Mouse (Mus musculus) spleen, adult 18-20 months (tissue): ENCODE measurements around the gene H1fnt.

Source experiments
- DNase-seq, 2 experiments: peaks; one replicate each; pipeline ENCODE4 v3.0.0; 2022; ENCODE audit warnings: mixed read lengths in 2 of 2

The H1fnt gene

GRCm38 (mm10) chr15:98257193-98257592, at the start of gene H1fnt:
TSS of gene H1fnt (minus strand) at chr15:98257293.
- no peak for DNase-seq

- DNase-seq = no peak
These were observed 38.8 kb upstream of the H1fnt start, which contains the start of gene Zfp641 for GRCm38 (mm10) chr15:98295628-98296551. TSS of gene Zfp641 (minus strand) at chr15:98296161.

DNA sequence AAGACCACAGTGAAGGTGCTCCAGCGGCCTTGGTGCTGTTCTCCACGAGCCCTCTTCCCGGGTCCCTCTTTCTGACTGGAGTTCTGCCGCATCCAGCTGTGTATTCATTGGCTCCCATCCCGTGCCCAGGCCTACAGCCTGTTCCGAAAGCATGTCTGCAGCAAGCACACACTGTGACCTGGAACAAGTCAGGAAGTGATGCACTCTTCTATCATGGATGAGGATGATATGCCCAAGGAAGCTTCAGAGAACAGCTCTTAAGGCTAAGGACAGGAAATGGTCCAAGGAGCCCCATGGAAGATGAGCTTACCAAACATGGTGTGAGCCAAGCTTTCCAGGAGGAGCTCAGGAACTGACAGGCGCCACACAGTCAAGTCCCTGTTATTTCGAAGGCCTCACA, 36.6 kb upstream of the H1fnt start:
- no peak for DNase-seq

DNA sequence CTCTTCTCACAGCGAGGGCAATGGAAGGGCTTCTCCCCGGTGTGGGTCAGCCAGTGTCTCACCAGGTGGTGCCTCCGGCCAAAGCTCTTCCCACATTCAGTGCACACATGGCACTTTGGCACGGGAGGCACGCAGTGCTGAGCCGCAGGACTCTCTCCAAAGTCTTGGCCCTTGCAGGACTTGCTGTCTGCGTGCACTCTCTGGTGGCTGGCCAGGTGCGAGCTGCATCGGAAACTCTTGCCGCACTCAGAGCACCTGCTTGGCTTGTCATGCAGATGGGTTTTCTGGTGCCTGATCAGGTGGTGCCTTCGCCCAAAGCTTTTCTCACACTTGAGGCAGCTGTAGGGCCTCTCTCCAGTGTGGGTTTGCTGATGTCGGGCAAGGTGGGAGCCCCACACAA, 31.5 kb upstream of the H1fnt start:
- DNase-seq = no peak

- no peak for DNase-seq
These were observed 29.3 kb upstream of the H1fnt start for GRCm38 (mm10) chr15:98286418-98286817.

- no peak for DNase-seq
These were observed 683 bp upstream of the H1fnt start for GRCm38 (mm10) chr15:98257776-98258175.

DNA sequence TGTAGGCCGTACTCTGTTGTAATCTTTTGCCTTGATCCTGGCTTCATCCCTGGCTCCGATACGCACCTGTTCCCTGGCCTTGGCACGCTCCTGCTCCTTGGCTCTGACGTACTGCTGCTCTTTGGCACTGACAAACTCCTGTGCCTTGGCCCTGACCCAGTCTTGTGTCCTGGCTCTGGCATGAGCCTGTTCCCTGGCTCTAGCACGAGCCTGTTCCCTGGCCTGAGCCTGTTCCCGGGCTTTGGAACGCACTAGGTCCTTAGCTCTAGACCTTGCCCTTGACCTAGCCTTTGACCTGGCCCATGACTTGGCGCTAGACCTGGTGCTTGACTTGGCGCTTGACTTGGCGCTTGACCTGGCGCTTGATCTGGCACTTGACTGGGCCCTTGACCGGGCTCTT, 822 bp downstream of the H1fnt start:
- no peak for DNase-seq

DNA sequence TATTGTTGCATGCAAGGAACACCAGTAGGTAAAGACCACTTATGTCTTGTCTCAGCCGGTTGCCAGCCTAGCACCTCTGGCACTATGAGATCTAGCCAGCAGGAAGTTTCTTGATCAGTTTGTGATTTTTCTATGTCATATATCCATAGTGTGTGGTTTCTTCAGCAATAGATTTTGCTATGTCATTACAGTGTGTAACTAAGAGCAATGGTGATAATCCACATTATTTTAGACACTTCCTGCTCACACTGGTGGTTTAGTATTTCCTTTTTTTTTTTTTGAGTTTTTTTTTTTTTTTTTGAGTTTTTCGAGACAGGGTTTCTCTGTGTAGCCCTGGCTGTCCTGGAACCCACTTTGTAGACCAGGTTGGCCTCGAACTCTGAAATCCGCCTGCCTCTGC, 21.7 kb downstream of the H1fnt start:
- DNase-seq = no peak

DNA sequence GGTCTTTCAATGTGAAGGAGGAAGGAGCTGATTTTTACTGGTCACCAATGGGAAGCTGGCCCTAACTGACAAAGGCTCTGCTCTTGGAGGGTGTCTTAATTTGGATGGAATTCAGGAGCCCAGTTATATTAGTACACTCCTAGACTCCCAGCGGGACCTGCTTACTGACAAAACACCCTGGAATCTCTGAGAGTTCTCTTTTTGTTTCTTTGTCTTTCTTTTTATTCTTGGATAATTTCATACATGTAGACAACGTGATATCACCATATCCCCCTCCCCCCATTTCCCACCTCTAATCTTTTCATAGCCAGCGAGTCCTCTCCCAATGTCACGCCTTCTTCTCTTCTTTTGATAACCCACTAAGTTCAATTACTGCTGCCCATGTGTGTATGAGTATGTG, 22.7 kb downstream of the H1fnt start, which contains the start of gene Olfr286:
TSS of gene Olfr286 (minus strand) at position 101 of the 400 bp plus-strand sequence.
- no peak for DNase-seq

DNA sequence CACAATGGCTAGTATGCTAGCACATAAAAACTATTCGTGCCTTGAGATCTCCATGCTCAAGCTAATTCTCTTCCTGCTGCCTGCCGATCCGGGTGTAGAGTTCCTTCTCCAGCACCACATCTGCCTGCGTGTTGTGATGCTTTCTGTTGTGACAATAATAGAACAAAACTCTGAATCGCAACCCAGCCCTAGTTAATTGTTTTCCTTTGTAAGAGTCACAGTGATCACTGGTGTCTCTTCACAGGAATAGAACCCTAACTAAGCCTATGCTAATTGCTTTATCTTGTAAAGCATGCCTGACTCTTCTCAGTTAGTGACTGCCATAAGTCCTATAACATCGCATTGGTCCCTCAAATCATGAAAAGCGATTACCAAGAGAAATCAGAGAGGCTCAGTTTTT, 31.0 kb downstream of the H1fnt start:
- DNase-seq = no peak

DNA sequence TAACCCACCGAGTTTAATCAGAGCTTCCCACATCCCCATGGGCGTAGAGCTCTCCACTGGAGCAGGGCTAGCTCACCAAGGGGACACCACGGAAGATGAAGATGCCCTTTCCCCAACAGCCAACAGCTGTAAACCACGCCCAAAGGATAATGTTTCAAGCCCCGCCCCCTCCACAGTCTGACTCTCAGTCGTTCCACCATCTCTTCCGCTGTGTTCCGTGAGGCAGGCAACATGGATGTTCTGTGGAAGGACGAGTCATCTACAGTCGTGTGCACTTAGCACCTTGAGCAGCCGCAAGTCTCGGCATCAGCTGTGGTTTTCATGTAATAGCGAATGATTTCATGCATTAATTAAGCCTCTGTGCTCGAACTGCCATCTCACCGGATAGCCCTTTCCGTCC, 31.5 kb downstream of the H1fnt start:
- DNase-seq = no peak

DNA sequence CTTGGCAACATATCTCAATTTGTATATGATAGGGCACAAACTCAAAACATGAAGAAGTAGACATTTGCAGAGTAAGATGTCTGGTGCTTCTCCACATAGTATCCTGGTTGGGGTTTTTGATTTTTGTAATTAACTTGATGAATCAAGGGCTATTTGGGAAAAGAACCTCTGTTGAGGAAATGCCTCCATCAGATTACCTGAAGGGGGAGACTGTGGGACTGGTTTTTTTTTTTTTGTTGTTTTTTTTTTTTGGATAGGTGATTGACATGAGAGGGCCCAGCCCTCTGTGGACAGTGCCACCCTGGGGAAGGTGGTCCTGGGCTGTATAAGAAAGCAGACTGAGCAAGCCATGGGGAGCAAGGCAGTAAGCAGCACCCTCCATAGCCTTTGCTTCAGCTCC, 34.7 kb downstream of the H1fnt start:
- no peak for DNase-seq

- DNase-seq = no peak
These were observed 36.2 kb downstream of the H1fnt start, which contains the start of the genes Gm44579 and Olfr287 for GRCm38 (mm10) chr15:98220877-98221276. TSS of gene Gm44579 (minus strand) at chr15:98220977. TSS of gene Olfr287 (minus strand) at chr15:98221056.

- no peak for DNase-seq
These were observed 43.0 kb downstream of the H1fnt start for GRCm38 (mm10) chr15:98214130-98214529.

DNA sequence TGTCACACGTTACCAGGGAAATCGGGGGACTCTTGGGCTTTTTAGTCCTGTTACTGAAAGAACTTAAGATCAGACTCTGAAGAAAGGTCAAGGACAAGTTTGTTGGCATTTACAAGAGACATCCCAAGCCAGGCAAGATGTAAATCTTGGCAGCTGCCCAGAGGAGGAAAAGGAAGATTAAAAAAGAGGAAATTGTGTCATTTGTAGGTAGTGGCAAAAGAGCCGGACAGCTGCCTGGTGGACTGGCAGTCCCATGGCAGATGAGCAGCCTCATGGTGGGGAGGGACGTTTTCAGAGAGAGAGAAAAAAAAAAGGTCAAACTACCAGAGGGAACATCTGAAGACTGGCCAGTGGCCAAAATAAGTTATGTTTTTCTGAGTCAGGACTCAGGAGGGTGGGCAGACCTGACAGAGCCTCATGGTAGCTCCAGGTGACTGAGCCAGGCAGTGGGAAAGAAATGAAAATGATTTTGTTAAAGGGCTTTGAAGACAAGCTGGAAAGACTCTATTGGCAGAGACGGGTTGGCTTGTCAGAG, 43.7 kb downstream of the H1fnt start:
- DNase-seq = no peak

DNA sequence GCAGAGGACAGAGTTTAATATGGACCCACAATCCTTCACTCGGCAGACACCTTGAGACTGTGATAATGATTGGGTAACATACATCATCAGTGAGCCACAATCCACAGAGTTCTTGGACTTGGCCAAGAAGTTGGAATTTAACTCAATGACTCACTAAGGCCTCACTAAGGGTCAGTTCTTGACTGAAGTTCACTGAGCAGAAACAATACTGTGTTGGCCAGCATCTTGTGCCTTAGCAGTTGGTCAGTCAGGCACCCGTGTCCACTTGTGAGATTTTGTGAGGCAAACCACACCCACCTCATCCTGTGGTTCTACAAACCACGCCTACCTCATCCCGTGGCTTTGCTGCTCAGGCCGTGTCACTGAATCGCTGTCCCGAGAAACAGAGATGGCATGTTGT, 47.4 kb downstream of the H1fnt start:
- DNase-seq = no peak
